Mouse (Mus musculus) cerebellum, postnatal 36 days (tissue): ENCODE measurements around the gene Foxj2.

ENCODE experiments used
- DNase-seq, 2 experiments: peaks; one replicate each; pipeline ENCODE4 v3.0.0; 2021 to 2022; ENCODE audit warnings: mixed read lengths in 2 of 2

Gene Foxj2

DNA sequence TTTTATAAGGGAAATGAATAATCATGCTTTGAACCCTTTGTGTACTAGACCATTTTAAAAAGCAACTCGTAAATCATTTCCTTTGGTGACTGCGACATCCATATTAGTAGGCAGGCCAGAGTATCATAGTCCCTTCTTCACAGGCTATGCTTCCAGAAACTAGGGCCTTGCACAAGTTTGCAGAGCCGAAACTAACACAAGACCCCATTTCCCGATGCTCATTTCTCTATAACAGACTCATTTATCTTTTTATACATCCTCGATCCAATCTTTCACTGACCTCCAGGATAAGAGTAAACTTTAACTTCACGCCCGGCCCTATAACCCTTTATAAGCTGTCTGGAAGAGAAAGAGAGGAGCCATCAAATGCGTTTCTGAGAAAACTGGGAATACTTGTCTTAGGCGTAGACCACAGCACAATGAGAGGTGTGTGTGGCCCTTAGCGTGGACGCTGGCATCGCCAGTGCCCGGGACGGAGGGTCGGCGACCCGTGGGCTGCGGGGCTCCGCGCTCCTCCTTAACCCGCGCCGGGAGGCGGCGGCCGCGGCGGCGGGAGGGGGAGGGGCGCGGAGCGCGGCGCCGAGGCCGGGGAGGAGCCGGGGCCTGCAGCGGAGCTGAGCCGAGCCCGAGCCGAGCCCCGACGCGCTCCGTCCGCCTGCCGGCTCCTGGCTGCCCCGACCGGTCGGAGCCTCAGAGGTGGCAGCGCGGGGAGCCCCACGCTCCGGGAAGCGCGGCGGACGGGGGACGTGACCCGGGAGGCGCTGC lies at the start of gene Foxj2:
Gene Foxj2 (plus strand): TSS at position 609 of the 765 bp plus-strand sequence.
- peak; percentile 70 to 79 for DNase-seq

DNA sequence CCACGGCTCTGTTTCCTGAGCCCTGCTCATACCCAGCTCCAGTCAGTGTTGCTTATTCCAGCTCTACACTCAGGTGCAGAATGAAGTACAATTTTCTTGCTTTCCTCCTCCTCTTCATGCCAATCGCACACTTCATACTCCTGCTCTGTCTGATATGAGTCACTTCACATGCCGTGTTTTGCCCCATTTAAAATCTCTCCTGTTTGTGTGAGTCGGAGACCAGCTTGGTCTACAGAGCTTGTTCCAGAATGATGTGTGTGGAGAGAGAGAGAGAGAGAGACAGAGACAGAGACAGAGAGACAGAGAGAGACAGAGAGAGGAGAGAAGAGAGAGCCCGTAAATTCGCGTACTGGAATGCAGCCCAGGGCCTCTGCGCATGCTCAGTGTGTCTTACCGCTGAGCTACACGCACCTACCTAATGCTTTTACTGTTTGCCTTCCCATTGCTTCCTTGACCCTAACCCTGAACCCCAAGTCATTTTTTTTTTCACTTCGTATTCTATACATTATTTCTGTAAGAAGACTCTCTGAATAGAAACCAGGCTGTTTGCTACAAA lies 48.9 kb upstream of the Foxj2 start:
- DNase-seq = peak in 1 of 2 experiments; percentile 44

DNA sequence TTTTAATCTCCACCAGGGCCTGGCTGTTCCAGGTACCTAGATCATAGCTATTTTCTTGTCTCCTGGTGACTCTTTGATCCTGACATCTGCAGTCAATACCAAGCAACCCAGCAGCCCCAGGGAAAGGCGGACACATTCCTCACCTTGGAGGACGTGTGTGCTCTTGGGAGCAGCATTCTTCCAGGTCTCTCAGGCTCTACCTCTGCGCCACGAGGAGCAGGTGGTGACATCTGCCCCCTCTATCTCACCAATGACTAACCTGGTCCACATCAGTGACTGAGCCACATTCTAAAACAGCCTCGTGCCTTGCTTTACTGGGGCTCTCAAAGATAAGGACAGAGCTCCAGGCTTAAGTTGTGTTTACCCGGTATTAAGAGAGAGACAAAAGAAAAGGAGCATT lies 47.0 kb upstream of the Foxj2 start:
- DNase-seq = no peak

DNA sequence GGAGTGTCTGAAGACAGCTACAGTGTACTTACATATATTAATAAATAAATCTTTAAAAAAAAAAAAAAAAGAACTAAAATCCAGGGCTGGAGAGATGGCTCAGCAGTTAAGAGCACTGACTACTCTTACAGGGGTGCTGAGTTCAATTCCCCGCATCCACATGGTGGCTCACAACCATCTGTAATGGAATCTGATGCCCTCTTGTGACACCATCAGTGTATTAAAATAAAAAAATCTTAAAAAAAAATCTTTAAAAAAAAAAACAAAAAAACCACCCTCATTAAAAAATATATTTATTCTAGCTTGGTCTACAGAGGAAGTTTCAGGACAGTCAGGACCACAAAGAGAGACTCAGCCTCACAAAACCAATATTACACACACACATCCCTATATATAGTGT lies 45.4 kb upstream of the Foxj2 start:
- no peak for DNase-seq

DNA sequence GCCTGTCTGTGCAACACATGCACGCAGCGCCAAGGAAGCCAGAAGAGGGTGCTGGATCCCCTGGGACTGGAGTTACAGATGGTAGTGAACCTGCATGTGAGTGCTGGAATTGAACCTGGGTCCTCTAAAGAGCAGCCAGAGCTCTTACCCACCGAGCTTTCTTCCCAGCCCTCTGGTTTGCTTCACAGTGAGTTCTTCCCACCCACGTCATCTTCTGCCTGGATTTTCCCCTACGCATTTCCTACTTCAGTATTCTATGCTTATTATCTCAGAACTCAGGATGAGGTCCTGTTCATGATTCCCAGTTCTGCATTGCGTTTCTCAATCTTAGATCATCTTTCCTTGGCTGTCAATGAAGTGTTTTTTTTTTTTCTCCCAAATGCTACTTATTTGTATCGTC lies 43.7 kb upstream of the Foxj2 start:
- no peak for DNase-seq

DNA sequence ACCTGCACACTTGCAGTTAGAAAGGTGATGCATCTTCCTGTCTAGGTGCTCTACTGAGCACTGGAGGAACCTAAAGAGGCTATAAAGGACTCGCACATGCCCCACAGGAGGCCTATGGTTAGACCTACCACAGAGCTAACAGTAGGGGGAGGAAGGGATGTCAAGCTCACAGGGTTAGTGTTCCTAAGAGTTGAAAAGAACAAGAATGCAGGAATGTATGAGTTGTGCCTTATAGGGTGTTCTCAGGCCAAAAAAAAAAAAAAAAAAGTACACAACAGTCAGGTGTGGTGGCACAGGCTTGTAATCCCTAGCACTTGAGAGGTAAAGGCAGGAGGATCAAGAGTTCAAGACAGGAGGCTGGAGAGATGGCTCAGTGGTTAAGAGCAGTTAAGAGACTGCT lies 39.8 kb upstream of the Foxj2 start:
- DNase-seq = no peak

DNA sequence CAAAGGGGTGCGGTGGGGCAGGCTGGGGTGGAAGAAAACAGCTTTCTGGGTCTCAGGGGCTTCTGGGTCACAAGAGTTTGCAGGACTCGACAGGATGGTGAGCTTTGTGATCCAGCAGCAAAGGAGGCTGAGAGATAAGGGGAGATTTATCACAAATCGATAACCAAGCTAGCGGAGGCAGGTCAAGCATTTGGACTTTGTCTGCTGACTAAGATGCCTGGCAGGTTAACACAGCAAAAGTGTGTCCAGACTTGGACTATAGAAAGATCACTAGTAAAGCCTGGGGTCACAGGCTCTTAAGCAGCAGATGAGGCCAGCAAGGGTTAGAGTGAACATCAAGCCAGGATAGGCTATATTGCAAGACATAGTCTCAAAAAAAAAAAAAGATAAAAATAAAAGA lies 38.5 kb upstream of the Foxj2 start:
- DNase-seq = no peak

DNA sequence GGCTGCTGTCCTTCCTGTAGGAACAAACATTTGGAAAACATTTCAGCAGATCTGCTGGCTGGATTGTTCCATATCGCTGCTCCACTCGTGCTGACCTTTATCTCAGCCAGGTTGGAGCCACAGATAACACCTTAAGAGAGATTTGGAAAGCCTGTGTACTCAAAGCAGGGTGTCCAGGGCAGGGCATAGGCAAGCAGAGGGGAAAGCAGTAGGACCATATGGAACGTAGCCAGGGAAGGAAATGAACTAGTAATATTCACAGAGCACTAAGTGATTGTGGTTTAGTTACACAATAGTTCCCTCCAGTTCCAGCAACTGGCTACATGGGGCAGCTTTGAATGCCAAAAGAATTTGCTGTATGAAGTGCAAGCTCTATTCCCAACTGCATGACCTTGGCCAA lies 37.5 kb upstream of the Foxj2 start:
- peak; percentile 42 to 50 for DNase-seq

DNA sequence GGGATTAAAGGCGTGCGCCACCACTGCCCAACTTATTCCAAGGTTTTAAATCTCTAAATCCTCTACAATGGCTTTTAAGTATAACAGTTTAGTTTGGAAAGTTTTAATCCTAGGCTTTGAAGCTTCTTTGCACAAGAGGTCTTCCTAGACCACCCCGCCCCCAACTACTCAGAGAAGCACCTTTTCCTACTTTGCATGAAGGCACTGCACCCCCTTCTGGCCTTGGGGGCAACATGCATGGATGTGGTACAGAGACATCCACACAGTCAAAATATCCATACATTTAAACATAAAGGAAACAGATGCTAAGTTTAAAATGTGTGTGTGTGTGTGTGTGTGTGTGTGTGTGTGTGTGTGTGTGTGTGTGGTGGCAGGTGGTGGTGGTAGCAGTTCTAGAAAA lies 34.8 kb upstream of the Foxj2 start:
- DNase-seq = peak; percentile 49 to 62

DNA sequence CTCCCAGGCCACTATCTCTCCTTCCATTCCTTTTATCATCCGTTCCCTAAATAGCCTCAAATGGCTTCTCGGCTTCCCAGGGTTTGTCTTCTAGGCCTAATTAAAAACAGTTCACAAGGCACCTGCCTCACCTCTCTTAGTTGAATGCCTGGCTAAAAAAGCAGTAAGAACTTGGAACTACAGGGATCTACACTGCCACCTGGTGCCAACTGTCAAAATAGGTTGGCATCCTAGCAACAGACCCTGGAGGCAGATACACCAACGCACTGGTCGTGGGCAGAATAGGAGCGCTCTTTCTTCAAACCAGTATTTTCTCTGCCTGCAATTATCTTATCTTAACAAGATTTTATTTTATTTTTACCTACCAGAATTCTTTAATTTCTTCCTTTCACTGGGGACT lies 33.4 kb upstream of the Foxj2 start:
- DNase-seq = peak; percentile 81 to 90

DNA sequence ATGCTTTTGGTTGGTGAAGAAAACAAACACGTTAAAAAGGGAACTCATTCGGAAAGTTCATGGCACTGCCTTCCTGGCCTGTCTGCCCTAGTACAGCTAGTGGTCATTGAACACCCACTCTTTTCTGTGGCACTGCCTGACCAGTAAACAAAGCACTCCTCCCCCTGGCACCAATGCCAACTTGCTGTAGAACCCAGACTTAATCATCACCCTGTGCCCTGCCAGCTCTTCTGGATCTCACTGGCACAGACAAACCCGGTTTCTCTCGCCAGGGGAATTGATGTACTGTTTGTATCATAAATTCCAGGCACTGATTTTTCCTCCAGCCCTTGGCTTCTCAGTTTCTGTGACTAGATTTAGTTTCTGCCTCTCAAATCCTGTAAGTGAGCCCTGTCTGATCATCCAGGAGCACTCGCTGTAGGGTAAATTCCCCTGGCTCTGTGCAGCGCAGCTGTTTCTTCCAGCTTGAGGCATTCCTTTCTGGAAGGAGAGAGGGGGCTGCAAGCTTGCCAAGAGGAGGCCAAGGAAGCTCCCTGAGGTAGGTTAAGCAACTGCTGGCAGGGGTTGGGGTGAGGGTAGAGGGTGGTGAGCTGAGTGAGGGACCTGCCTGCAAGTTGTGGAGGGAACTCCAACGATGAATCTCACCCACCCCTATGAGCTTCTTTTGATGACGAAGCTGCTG lies 24.3 kb upstream of the Foxj2 start:
- DNase-seq = no peak

DNA sequence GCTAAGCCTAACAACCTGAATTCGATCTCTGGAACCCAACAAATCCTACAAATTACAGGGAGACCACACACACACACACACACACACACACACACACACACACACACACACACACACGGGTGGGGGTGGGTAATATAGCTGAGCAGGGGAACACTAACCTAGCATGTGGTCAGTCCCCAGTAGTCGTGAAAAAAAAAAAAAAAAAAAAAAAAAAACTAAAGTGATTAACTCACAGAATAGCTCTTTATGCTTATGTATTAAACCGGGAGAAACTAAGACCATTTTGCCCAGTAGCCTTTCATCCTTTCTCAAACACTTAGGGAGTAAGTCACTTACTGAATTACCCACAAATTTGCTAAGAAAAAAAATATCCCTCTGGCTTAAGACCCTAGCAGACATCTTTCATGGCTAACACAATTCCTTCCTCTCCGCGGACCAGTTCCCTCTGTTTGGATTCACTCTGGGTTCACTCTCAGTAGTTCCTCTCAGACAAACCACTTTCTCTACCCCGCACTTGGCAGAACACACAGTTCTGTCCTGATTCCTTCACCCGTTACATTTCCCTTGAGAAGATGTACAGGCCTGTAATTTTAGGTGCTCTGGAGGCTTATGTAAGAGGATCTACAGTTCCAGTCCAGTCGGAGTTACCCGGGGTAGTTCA lies 18.9 kb upstream of the Foxj2 start:
- DNase-seq = no peak

DNA sequence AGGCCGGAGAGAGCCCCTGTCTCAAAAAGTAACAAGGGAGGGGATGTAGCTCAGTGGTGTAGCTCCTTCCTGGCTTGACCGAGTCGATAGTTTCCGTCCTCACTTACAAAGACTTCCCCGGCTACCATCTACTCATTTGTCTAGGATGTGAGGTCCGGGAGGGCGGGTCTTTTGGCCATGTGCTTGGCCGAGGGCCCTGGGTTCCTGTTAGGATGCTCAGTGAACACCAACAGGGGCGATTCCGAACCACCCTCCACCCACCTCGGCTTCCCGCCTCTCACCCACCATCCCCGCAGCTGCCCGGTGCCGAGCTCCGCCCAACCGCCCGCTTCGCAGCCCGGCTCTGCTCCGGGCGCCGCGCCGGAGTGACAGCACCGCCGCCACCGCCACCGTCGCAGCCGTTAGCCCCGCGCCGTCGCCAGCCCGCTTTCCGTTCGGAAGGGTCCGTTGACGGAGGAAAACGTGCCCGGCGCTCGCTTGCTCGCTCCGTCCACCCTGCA lies 18.4 kb upstream of the Foxj2 start, which contains the start of gene Slc2a3:
Gene Slc2a3 (minus strand): TSS at position 340 of the 500 bp plus-strand sequence.
- peak; percentile 69 to 70 for DNase-seq

DNA sequence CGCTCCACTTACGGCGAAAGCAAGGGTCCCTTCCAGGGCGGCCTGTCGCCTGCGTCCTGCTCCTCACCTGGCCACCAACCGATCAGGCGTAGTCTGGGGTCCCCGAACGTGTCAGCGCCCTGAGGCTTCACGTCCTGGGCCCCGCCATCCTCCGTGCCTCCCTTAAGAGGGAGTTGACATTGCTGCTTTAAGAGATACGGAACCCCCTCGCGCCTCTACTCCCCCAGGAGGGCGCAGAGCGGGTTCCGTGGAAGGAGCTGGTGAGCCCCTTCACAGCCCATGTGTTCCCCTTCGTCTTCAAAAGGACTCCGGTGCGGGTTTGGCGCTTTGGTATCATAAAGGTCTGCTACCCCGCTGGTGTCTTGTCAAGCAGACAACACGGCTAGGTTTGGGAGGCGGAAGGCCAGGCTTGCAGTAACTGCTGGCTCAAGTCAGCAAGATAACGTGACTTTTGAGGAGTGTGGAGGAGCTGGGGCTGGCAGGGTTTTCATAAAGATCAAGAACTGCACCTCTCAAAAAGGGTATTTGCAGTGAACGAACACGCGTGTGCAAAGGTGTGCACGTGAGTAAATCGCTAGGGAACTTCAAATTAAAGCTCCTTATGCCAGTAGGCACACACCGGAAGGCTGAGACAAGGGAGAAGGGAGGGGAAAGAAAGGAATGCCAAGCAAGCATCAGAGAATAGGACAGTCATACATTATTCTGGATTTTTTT lies 17.8 kb upstream of the Foxj2 start:
- DNase-seq = peak; percentile 53 to 61

DNA sequence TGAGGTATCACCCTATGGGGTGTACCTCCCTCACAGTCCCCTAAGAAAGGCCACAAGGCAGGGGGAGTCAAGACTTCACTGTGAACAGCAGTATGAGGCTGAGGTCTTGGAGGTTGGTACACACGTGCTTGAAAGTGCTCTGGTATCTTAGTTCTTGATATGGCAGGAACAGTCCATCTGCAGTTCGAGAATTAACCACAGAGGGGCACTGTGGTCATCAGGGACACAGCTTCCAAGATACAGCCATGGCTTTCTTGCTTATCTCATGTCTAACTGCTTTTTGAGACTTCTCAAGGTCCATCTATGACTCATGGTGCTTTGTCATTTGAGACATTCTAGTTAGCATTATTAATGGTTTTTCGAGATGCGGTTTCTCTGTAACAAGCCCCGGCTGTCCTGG lies 15.3 kb upstream of the Foxj2 start:
- peak; percentile 81 to 90 for DNase-seq

DNA sequence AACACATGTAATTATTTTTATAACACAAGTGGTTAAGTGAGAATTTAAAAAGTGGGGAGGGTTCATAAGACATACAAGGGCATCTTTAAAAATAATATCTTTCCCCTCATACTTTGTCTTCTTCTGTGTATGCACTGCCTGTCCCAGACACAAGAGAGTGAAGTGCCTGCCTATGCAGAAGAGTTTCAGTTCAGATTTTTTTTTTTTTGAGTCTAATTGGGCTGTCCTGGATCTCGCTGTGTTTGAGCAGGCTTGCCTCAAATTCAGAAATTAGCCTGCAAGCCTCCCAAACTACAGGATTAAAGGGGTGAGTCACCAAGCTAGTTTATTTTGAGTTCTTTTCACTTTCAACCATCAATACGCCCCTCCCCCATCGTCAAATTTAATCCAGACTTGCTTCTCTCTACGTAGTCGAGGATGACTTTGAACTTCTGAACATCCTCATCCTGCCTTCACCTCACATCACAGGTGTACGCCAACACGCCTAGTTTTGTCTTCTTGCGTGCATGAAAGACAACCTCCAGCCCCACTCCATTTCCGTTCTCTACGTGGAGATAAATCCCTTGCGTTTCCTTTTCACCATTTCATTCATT lies 9.6 kb upstream of the Foxj2 start:
- no peak for DNase-seq

DNA sequence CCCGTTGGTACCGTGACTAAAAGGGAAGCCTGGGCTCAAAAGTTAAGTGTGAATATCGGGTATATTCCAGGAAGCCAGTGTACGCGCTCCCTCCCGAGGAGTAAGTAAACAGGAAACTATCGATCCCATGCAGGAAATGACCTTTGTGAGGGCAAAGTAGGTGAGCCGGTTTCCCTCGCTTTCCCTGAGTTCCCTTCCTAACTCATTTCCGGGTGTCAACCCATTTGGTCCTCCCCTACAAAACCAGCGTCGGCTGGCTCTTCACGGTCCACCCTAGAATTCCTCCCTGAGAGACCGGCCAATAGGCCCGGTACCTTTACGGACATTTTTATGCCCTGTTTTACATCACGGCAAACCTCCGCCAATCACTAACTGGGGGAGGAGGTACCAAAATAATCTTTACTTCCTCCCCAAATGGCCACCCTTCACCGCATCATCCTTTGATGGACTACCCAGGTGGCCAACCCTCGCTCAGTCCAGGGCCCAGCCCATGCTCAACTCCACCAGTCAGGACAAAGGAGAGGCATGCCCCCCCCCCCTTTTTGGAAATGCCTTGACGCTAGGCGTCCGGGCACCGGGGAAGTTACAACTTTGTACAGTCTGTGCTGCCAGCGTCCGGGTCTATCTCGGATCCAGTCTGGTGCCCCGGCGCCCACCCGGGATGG lies 9.0 kb upstream of the Foxj2 start:
- peak; percentile 96 to 97 for DNase-seq

DNA sequence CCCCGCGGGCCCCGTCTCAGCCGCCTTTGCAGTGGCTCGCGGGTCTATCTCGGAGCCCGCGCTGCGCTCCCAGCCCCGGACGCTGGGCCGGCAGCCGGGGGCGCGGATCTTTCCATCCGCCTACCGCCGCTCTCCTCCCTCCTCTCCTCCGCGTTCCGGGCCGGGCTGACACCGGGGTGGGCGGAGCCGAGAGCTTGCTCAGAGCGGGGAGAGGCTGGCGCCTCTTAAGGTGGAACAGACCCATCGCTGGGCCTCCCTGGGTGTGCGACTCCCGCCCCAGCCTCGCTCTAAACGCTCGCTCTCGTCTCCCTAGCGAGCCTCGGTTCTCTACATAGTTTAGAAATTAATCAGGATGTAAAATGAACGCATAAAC lies 8.4 kb upstream of the Foxj2 start:
- DNase-seq = peak; percentile 87 to 94

DNA sequence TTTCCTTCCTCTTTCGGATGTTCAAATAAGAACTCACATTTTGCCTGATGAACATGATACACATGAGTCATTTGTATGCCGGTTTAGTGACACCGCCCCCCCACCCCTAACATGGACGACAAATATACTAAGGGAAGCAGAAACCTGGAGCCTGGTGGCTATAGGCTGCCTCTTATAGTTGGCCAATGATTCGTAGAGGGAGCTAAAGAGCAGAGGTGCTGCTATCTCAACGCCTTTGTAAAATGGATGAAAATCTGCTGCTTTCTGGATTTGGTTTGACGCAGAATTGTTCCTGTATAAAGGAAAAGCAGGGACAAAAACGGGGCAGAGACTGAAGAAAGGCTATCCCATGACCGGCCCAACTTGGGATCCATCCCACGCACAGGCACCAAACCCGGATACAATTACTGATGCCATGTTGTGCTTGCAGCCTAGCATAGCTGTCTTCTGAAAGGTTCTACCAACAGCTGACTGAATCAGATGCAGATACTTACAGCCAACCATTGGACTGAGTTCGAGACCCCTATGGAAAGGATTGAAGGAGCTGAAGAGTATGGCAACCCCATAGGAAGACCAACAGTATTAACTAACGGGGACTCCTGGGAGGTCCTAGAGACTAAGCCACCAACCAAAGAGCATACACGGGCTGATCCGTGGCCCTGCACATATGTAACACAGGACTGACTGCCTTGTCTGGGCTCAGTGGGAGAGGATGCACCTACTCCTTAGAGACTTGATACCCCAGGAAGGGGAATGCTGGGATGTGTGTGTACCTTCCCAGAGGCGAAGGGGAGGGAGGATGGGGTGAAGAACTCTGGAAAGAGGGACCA lies 7.7 kb upstream of the Foxj2 start:
- DNase-seq = peak; percentile 30 to 43

DNA sequence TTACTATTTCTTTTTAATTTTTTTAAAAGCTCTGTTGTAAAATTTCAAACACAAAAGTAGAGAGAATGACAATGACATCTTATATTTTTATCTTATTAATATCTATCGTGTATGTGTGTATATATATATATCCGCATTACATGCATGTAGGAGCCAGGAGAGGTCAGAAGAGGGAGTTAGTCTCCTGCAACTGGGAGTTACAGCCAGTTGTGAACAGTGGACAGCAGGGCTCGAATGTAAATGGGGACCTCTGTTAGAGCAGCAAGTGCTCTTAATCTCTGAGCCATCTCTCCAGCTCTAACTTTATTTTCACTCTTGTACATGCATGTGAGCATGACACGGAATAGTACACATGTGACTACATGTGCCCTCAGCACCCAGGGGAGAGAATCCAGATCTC lies 7.0 kb upstream of the Foxj2 start:
- no peak for DNase-seq

DNA sequence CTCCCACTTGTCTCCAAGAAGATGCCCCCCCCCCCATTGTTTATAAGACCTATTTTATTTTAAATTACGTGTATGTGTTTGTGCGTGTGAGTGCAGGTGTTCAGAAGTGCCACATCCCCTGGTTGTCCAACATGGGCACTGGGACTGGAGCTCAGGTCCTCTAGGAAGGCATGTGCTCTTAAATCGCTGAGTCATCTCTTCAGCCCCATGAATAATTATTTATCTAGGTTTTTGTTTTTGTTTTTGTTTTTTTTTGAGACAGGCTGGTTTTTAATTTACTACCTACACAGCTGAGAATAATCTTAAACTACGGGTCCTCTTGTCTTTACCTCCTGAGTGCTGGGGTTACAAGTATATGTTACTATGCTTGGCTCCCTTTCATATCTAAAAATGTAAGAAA lies 6.1 kb upstream of the Foxj2 start:
- DNase-seq = no peak
